Mouse (Mus musculus): ENCODE results near the gene Rela. TPM values are rescaled to one million over a fixed set of nuclear protein-coding genes. Genes with fewer than 3 reads are reported as not detected.

The Rela gene
- polyA plus RNA-seq, 1 experiment from 2014 or later = 40.9 TPM

DNA sequence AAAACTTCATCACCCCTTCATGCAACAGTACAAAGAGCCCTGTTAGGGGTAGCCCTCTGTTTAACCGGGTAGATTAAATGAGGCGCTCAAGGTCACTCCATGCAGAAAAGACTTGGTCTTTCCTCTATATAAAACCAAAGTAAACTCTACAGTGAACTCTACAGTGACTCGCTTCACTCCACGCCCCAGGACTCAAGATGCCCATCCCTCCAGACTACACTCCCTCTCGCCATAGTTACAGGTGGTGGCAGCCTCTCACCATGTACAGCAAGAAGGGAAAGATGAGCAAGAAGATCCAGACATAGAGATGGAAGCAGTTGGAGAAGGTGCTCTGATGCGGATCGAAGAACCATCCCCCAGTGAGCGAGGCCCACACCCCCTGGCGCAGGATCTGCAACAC, 50.5 kb downstream of the Rela start:
- Histone ChIP-seq H3K9me3 (ENCODE audit: control insufficient read depth, low read length) (no peaks in the 10 kb centered on the region), H3K27ac (replicated peaks; ENCODE audit: low read depth, low read length) (peak overlapping the region; percentile 83; the same call in 1 of the 2 replicates), H3K4me3 (ENCODE audit: low read depth, low read length) (peak overlapping the region; percentile 96), H3K4me2 (ENCODE audit: low read depth, severe bottlenecking) (peak overlapping the region; percentile 99), H3K27me3 (ENCODE audit: control insufficient read depth, insufficient read depth, low read length) (no peaks in the 10 kb centered on the region), H3K4me1 (ENCODE audit: control insufficient read depth, insufficient read depth, low read length) (peaks cover 32% of the 10 kb centered on the region), H3K9ac (ENCODE audit: low read length) (peak overlapping the region; percentile 75), H3K36me3 (ENCODE audit: control insufficient read depth, insufficient read depth, low read length) (peaks cover 32% of the 10 kb centered on the region)
- ATAC-seq (ENCODE audit: insufficient number of reproducible peaks, low FRiP score, low TSS enrichment, low read depth) (no peak), DNase-seq (ENCODE audit: low spot score) (no peak)
- WGBS = 22% methylated on average over 9 of the region's 9 CpGs

DNA sequence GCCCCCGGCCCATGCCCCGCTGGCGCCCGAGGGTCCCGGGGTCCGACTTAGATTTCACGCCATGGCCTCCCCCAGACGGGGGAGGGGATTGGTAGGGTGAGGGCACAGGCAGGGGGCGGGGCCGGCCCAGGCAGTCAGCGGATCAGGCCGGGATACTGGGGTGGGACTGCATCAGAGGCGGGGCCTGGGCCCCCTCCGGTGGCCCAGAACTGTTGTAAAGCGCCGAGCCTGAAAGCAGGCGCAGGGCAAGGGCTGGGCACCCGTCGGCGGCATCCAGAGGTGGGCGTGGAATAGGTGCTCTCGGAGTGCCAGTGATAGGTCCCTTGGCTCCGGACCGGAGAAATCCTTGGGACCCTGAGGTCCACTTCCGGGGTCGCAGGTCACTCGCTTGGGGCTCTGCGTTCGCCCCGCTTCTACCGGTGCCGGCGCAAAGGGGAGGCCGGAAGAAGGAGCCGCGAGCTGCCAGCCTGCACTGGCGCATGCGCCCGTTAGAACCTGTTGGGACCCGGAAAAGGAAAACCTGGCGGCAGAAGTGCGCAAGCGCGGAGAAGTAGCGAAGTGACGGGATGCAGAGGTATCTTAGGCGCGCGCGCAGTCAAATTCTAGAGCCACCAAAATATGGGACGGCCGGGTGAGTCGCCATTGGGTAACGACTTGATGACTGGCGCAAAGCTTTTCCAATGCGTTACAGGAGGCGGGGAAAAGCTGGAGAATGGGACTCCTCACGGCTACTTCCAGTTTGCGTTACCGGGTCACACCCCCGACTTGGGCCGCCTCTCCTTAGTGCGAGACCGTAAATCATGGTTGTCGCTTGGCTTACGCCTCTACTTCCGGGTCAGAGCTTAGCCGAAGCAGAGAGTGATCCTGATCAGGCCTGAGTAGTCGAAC, 51.2 kb downstream of the Rela start, which contains the start of the genes Map3k11 and Pcnx3:
Map3k11 (plus strand) TSS at position 543 of the 888 bp plus-strand sequence.
Pcnx3 (minus strand) TSS at position 709 of the 888 bp plus-strand sequence.
- DNase-seq (ENCODE audit: low spot score) (peak; percentile 95), ATAC-seq (ENCODE audit: insufficient number of reproducible peaks, low FRiP score, low TSS enrichment, low read depth) (peak; percentile 89)
- Histone ChIP-seq H3K9ac (ENCODE audit: low read length) (peak within 1 kb of the TSS; percentile 86), H3K9me3 (ENCODE audit: control insufficient read depth, low read length) (no peaks in the 10 kb centered on the region), H3K27me3 (ENCODE audit: control insufficient read depth, insufficient read depth, low read length) (no peaks in the 10 kb centered on the region), H3K4me1 (ENCODE audit: control insufficient read depth, insufficient read depth, low read length) (peaks cover 32% of the 10 kb centered on the region), H3K36me3 (ENCODE audit: control insufficient read depth, insufficient read depth, low read length) (peaks cover 30% of the 10 kb centered on the region), H3K4me2 (ENCODE audit: low read depth, severe bottlenecking) (peak within 1 kb of the TSS; percentile 99), H3K27ac (replicated peaks; ENCODE audit: low read depth, low read length) (peak within 1 kb of the TSS; percentile 83), H3K4me3 (ENCODE audit: low read depth, low read length) (peak within 1 kb of the TSS; percentile 96)
- under 1% methylated on average over 68 of the region's 69 CpGs for WGBS

DNA sequence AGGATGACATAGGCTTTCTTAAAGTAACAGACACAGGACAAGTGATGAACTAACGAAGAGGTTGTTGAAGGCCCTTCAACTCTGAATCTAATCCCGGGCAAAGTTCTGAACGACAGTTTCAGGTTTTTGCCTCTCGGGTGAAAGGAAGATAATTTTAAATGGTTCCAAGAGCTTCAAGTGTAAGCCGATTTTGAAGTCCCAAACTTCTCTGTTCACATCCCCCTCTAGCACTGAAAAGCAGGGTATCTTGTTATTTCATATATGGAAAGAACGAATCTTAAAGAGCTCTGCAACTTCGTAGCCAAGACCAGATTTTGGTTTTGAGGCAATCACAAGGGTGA, 51.8 kb downstream of the Rela start:
- ATAC-seq (ENCODE audit: insufficient number of reproducible peaks, low FRiP score, low TSS enrichment, low read depth) (no peak), DNase-seq (ENCODE audit: low spot score) (no peak)
- peak overlapping the region; percentile 96 for H3K4me3 ChIP-seq (ENCODE audit: low read depth, low read length)
- H3K36me3 ChIP-seq (ENCODE audit: control insufficient read depth, insufficient read depth, low read length) = peaks cover 30% of the 10 kb centered on the region
- WGBS = 1% methylated on average over 7 of the region's 7 CpGs
- H3K9me3 ChIP-seq (ENCODE audit: control insufficient read depth, low read length) = no peaks in the 10 kb centered on the region
- peak overlapping the region; percentile 86 for H3K9ac ChIP-seq (ENCODE audit: low read length)
- H3K27ac ChIP-seq (replicated peaks; ENCODE audit: low read depth, low read length) = peak overlapping the region; percentile 83
- peak overlapping the region; percentile 99 for H3K4me2 ChIP-seq (ENCODE audit: low read depth, severe bottlenecking)
- no peaks in the 10 kb centered on the region for H3K27me3 ChIP-seq (ENCODE audit: control insufficient read depth, insufficient read depth, low read length)
- H3K4me1 ChIP-seq (ENCODE audit: control insufficient read depth, insufficient read depth, low read length) = peaks cover 32% of the 10 kb centered on the region

DNA sequence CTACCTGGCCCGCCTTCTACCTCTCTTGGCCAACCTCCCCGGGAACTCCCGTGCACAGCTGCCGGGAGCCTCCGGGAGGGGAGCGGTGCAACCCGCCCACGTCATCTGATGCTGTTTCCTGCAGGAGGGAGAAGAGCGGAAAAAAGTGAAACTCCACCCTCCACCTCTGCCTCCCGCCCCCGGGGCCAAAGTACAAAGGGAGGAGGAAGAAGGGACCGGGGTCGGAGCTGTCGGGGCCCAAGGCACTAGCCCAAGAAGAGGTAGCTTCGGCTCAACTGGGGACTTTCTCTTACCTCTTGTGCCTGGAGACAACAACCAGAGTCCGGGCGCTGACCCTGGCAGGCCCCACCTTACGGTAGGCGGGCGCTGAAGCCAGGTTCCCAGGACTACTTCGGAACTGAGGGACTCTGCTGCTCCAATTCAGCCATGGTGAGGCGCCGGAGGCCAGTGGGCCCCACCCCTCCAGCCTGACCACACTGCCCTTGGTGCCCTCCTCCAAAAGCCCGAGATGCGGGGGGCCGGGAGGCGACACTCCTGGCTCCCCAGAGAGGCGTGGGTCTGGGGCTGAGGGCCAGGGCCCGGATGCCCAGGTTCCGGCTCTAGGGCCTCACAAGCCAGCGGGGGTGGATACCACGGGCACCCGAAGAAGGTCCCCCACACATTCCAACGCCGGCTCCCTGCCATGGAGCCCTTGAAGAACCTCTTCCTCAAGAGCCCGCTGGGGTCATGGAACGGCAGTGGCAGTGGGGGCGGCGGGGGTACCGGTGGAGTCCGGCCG, 52.5 kb downstream of the Rela start:
- WGBS = 14% methylated on average over 42 of the region's 42 CpGs
- Histone ChIP-seq H3K27ac (replicated peaks; ENCODE audit: low read depth, low read length) (peak overlapping the region; percentile 83), H3K27me3 (ENCODE audit: control insufficient read depth, insufficient read depth, low read length) (no peaks in the 10 kb centered on the region), H3K4me2 (ENCODE audit: low read depth, severe bottlenecking) (peak overlapping the region; percentile 99), H3K4me1 (ENCODE audit: control insufficient read depth, insufficient read depth, low read length) (peaks cover 32% of the 10 kb centered on the region), H3K4me3 (ENCODE audit: low read depth, low read length) (peak overlapping the region; percentile 96), H3K9ac (ENCODE audit: low read length) (peak overlapping the region; percentile 86), H3K36me3 (ENCODE audit: control insufficient read depth, insufficient read depth, low read length) (peaks cover 29% of the 10 kb centered on the region), H3K9me3 (ENCODE audit: control insufficient read depth, low read length) (no peaks in the 10 kb centered on the region)
- ATAC-seq (ENCODE audit: insufficient number of reproducible peaks, low FRiP score, low TSS enrichment, low read depth) = peak; percentile 52
- peak; percentile 83 for DNase-seq (ENCODE audit: low spot score)

DNA sequence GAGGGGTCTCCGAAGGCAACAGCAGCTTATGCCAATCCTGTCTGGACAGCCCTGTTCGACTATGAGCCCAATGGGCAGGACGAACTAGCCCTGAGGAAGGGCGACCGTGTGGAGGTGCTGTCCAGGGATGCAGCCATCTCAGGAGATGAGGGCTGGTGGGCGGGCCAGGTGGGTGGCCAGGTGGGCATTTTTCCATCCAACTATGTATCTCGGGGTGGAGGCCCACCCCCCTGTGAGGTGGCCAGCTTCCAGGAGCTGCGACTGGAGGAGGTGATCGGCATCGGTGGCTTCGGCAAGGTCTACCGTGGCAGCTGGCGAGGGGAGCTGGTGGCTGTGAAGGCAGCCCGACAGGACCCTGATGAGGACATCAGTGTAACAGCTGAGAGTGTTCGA, 53.1 kb downstream of the Rela start:
- Histone ChIP-seq H3K4me2 (ENCODE audit: low read depth, severe bottlenecking) (peak overlapping the region; percentile 99), H3K27ac (replicated peaks; ENCODE audit: low read depth, low read length) (peak overlapping the region; percentile 83), H3K27me3 (ENCODE audit: control insufficient read depth, insufficient read depth, low read length) (no peaks in the 10 kb centered on the region), H3K36me3 (ENCODE audit: control insufficient read depth, insufficient read depth, low read length) (peaks cover 26% of the 10 kb centered on the region), H3K9me3 (ENCODE audit: control insufficient read depth, low read length) (no peaks in the 10 kb centered on the region), H3K4me3 (ENCODE audit: low read depth, low read length) (peak overlapping the region; percentile 96), H3K9ac (ENCODE audit: low read length) (peak overlapping the region; percentile 86), H3K4me1 (ENCODE audit: control insufficient read depth, insufficient read depth, low read length) (peaks cover 36% of the 10 kb centered on the region)
- DNase-seq (ENCODE audit: low spot score) (no peak), ATAC-seq (ENCODE audit: insufficient number of reproducible peaks, low FRiP score, low TSS enrichment, low read depth) (no peak)
- 77% methylated on average over 15 of the region's 15 CpGs for WGBS

DNA sequence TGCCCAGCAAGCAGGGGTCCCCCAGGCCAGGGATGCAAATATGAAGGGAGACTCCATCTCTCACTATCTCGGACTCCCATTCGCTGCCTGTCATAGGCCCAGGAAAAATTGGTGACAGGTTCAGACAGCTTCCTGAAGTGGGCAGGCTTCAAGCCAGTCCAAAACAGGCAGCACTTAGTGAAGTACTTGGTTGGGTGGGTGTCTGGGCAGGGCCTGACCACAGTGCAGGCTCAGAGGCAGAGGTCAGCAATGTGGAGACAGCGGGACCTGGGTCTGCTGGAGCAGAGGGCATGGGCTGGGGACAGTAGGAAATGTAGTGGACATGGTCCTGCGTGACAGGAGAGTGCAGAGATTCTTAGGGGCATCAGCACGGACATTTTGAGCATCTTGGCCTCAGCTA, 54.3 kb downstream of the Rela start:
- peak overlapping the region; percentile 96 for H3K4me3 ChIP-seq (ENCODE audit: low read depth, low read length)
- DNase-seq (ENCODE audit: low spot score) = no peak
- WGBS = 88% methylated on average over 5 of the region's 5 CpGs
- peak overlapping the region; percentile 99 for H3K4me2 ChIP-seq (ENCODE audit: low read depth, severe bottlenecking)
- peaks cover 43% of the 10 kb centered on the region for H3K4me1 ChIP-seq (ENCODE audit: control insufficient read depth, insufficient read depth, low read length)
- peak overlapping the region; percentile 10; the same call in 1 of the 2 replicates for H3K27ac ChIP-seq (replicated peaks; ENCODE audit: low read depth, low read length)
- H3K9me3 ChIP-seq (ENCODE audit: control insufficient read depth, low read length) = no peaks in the 10 kb centered on the region
- H3K36me3 ChIP-seq (ENCODE audit: control insufficient read depth, insufficient read depth, low read length) = peaks cover 18% of the 10 kb centered on the region
- H3K27me3 ChIP-seq (ENCODE audit: control insufficient read depth, insufficient read depth, low read length) = no peaks in the 10 kb centered on the region
- no peak for ATAC-seq (ENCODE audit: insufficient number of reproducible peaks, low FRiP score, low TSS enrichment, low read depth)
- peak overlapping the region; percentile 44 for H3K9ac ChIP-seq (ENCODE audit: low read length)

DNA sequence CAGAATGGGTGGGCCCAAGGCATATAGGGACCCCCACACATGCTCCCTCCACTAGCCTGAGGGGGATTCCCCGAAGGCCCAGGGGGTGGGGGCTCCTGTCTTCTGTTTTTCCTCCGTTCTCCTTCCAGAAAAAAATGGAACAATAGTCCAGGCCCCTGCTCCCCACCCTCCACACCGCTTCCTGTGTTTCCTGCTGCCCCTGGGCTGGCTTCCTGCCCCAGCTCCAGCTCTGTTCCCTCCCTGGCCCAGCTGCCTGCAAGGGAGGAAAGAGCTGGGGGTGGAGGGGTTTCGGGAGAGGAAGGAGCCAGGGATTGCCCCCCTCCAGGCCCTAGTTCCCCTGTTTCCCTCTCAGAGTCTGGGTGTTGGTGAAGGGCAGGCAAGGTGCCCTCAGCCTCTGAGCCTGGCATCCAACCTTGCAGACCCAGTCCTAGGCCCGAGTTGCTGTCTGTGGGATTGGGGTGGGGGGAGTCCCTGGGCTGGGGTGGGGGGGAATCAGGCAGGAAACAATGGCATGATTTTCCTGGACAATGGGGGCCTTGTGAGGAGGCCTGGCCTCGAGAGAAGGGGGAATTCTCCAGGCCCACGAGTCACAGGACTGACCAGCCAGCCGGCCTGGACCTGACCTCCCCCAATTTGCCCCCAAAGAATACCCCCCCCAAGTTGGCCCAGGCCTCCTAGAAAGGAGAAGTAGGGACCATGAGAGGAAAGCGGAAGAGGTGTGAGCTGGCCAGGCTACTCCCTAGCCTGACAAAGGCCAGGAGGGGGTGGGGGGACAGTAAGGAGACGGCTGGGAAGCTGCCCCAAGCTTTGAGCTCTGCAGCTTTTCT, 55.0 kb downstream of the Rela start:
- Histone ChIP-seq H3K4me1 (ENCODE audit: control insufficient read depth, insufficient read depth, low read length) (peaks cover 41% of the 10 kb centered on the region), H3K27me3 (ENCODE audit: control insufficient read depth, insufficient read depth, low read length) (no peaks in the 10 kb centered on the region), H3K27ac (replicated peaks; ENCODE audit: low read depth, low read length) (peak overlapping the region; percentile 22), H3K9ac (ENCODE audit: low read length) (peak overlapping the region; percentile 44), H3K9me3 (ENCODE audit: control insufficient read depth, low read length) (no peaks in the 10 kb centered on the region), H3K4me2 (ENCODE audit: low read depth, severe bottlenecking) (peak overlapping the region; percentile 99), H3K36me3 (ENCODE audit: control insufficient read depth, insufficient read depth, low read length) (peaks cover 18% of the 10 kb centered on the region), H3K4me3 (ENCODE audit: low read depth, low read length) (peak overlapping the region; percentile 96)
- 78% methylated on average over 10 of the region's 10 CpGs for WGBS
- DNase-seq (ENCODE audit: low spot score) = no peak
- ATAC-seq (ENCODE audit: insufficient number of reproducible peaks, low FRiP score, low TSS enrichment, low read depth) = no peak

Measured in limb, embryonic 11.5 days (tissue).